Mouse (Mus musculus): ENCODE measurements at regions not wholly inside any gene's neighbourhood (a gene's known extent, or its start where the extent isn't known, plus 50 kb on each side); places are given as distances from the start of the nearest gene placed in this dataset.
A peak's percentile ranks its signal among the peaks of the same experiment; 100 is the strongest.

- peak; percentile 71 for DNase-seq
These were observed 174.9 kb downstream of the Parm1 start for GRCm38 (mm10) chr5:91692292-91692691.

- DNase-seq: no peak
These were observed 161.3 kb downstream of the Parm1 start for GRCm38 (mm10) chr5:91678727-91679126.
